Comparison of ENCODE assay signal across 21 mouse cellular contexts in the genomic region with DNA sequence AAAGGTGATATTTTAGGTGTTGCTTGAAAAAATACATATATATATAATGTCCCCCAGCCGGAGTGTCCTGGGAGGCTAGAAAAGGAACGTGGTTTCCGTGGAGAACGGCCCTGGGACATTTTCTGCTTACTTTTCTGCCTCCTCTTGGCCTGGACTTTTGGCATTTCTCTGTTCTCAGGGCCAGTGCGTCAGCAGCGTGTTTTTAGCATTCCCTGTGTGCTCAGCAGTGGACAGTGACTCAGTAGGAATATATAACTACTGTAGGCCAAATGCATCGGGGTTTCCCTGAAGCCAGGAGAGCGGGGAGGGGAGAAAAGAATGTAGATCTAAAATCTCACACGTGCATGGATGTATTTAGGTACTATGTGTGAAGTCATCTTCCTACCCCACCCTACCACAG. TPM values are rescaled to one million over a fixed set of nuclear protein-coding genes. Genes with fewer than 3 reads are reported as not detected.
DNase-seq lines count a peak whose midpoint lies in the region.
"Had no signal": no experiment of that assay in that cellular context is flagged by ENCODE, and none has a peak within 500 bp of the region (broad histone marks: within the 10 kb centered on the region; RNA-seq: fewer than 3 reads in every experiment).

No protein-coding gene starts in this region.

- intact Hi-C loops in heart, postnatal 10 days (cut with DNase I), result no loop called here

- peak; percentile 61 for DNase-seq in heart, adult 11 months
- no peak for DNase-seq in heart, postnatal 10 days
- DNase-seq in adrenal gland, postnatal 10 days, result peak; percentile 47
- DNase-seq in adrenal gland, postnatal 36 days, result peak; percentile 61 to 63
- no peak for DNase-seq in kidney, postnatal 25 days
- no peak for DNase-seq in thymus, postnatal 10 days (ENCODE audit: low spot score in 2 of 2)
- DNase-seq: B cell, adult 2 months; cerebellum, adult 18-20 months; cerebellum, adult 9-10 months; cerebellum, postnatal 14 days; forebrain, postnatal 0 days; gastrocnemius, adult 2 months; gastrocnemius, postnatal 14 days; heart, adult 18-20 months; heart, postnatal 14 days; heart, postnatal 4 days; kidney, adult 18-20 months had no signal

RNA-seq across cellular contexts. Expression of a gene that starts 3.8 kb away (rescaled TPM):
- total RNA-seq in heart, postnatal 10 days (2021), result 10 to 100 TPM; 97.4 to 98.8 TPM
- total RNA-seq in adrenal gland, postnatal 10 days (2021), result 10 to 100 TPM; 47.4 to 48.7 TPM
- 10 to 100 TPM; 55.1 to 93.2 TPM for total RNA-seq in adrenal gland, postnatal 36 days (2021)
- total RNA-seq: CH12.LX had no signal

RNA-seq across cellular contexts. Expression of a gene that starts 10.1 kb away (rescaled TPM):
- 1,000 to 10,000 TPM in 1 of 2 experiments, 100 to 1,000 TPM in 1; 979 to 1,022 TPM for total RNA-seq in heart, postnatal 10 days (2021)
- total RNA-seq in adrenal gland, postnatal 10 days (2021), result 100 to 1,000 TPM; 680 to 715 TPM
- total RNA-seq in adrenal gland, postnatal 36 days (2021), result 100 to 1,000 TPM; 257 to 298 TPM

RNA-seq across cellular contexts. Expression of a gene that starts 35.6 kb away (rescaled TPM):
- total RNA-seq in heart, postnatal 10 days (2021), result not detected
- total RNA-seq in adrenal gland, postnatal 10 days (2021), result not detected
- total RNA-seq in adrenal gland, postnatal 36 days (2021), result not detected
- total RNA-seq: CH12.LX; forebrain, postnatal 0 days; G1E; gastrocnemius, adult 2 months; gastrocnemius, postnatal 14 days; gastrocnemius, postnatal 4 days; heart, adult 18-20 months; heart, postnatal 14 days; heart, postnatal 4 days; hindbrain, postnatal 0 days had no signal

Comparison
In these comparisons a context has a peak if more than half of its experiments do, and no peak if none do; other contexts are left out.
1. DNase-seq: peak in heart, adult 11 months (single experiment), adrenal gland, postnatal 10 days (single experiment) and adrenal gland, postnatal 36 days (2 of 2); none in heart, postnatal 10 days (0 of 2), kidney, postnatal 25 days (0 of 2) and thymus, postnatal 10 days (0 of 2).